Mouse (Mus musculus) lung, embryonic 16.5 days (tissue): ENCODE measurements around the gene Sema4b. TPM values are rescaled to one million over a fixed set of nuclear protein-coding genes. Genes with fewer than 3 reads are reported as not detected.
A peak's percentile ranks its signal among the peaks of the same experiment; 100 is the strongest.

Source experiments
- ATAC-seq: fragments of 200-750 bp; cut with Nextera tagmentation; 2 replicates; pipeline ENCODE4 v1.8.0; 2017; ENCODE audit warnings: low read depth, mild to moderate bottlenecking, moderate library complexity
- H3K27ac ChIP-seq: fragments of 300-500 bp; sonication (generic); 2 replicates; pipeline ENCODE4 v1.5.1; 2014; ENCODE audit warnings: mild to moderate bottlenecking, control low read depth, low read length
- H3K27me3 ChIP-seq: fragments of 300-500 bp; sonication (generic); 2 replicates; pipeline ENCODE4 v1.6.1; 2014; ENCODE audit warnings: low read depth, low read length, mixed read lengths; ENCODE audit not compliant: control insufficient read depth, insufficient read depth
- H3K36me3 ChIP-seq: fragments of 300-500 bp; sonication (generic); 2 replicates; pipeline ENCODE4 v1.6.1; 2014; ENCODE audit warnings: low read length; ENCODE audit not compliant: control insufficient read depth, insufficient read depth
- H3K4me1 ChIP-seq: fragments of 300-500 bp; sonication (generic); replicated peaks from 2 replicates; pipeline ENCODE4 v1.6.1; 2014; ENCODE audit warnings: low read length, mixed read lengths; ENCODE audit not compliant: control insufficient read depth, insufficient read depth
- H3K4me2 ChIP-seq: fragments of 300-500 bp; sonication (generic); 2 replicates; pipeline ENCODE4 v1.6.1; 2014; ENCODE audit warnings: low read depth, low read length, control low read depth
- H3K4me3 ChIP-seq: fragments of 300-500 bp; sonication (generic); 2 replicates; pipeline ENCODE4 v1.5.1; 2014; ENCODE audit warnings: mild to moderate bottlenecking, low read length, control low read depth
- H3K9ac ChIP-seq: fragments of 300-500 bp; sonication (generic); 2 replicates; pipeline ENCODE4 v1.6.1; 2014; ENCODE audit warnings: low read length, control low read depth
- H3K9me3 ChIP-seq: fragments of 300-500 bp; sonication (generic); 2 replicates; pipeline ENCODE4 v1.6.1; 2016; ENCODE audit warnings: low read length; ENCODE audit not compliant: control insufficient read depth
- WGBS: fragments of 180-500 bp; shearing (Covaris S2); extraction: QIAGEN DNeasy Blood & Tissue Kit; methylation state at CpG from one replicate; pipeline ENCODE4 v1.1.7; 2014; 5-methylcytosine and 5-hydroxymethylcytosine counted together
- polyA plus RNA-seq: library from polyadenylated mRNA; unstranded; fragments of >200 nt; fragmentation: Nextera tagmentation; extraction: Ambion mirVana; gene quantifications from 2 replicates; pipeline ENCODE4 v1.2.1, GENCODE M21; 2015

Gene Sema4b
- polyA plus RNA-seq, 1 experiment from 2014 or later: 15.8 TPM

- no peak for ATAC-seq
- H3K27ac ChIP-seq: no peak overlapping the region
- H3K36me3 ChIP-seq: peaks cover 6% of the 10 kb centered on the region; the same call in 1 of the 2 replicates
- peaks cover 20% of the 10 kb centered on the region for H3K4me1 ChIP-seq
- no peaks in the 10 kb centered on the region for H3K27me3 ChIP-seq
- peak overlapping the region; percentile 95 for H3K4me2 ChIP-seq
- H3K4me3 ChIP-seq: peak overlapping the region; percentile 83
- peak overlapping the region; percentile 57 for H3K9ac ChIP-seq
- 64% methylated on average over 9 of the region's 9 CpGs for WGBS
- no peaks in the 10 kb centered on the region for H3K9me3 ChIP-seq
Measured at GRCm38 (mm10) chr7:80233799-80234198, 47.2 kb downstream of the Sema4b start.

DNA sequence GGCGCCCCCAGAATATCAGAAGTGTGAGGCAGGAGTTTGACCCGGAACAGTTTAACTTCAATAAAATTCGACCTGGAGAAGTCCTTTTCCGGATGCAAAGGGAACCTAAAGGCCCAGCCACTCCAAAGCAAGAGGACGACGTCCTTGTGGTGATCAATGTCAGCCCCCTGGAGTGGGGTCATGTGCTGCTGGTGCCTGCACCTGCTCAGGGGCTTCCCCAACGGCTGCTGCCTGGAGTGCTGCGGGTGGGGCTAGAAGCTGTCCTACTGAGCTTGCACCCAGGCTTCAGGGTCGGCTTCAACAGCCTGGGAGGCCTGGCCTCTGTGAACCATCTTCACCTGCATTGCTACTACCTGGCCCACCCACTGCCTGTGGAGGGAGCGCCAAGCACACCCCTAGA, 51.9 kb downstream of the Sema4b start:
- no peak overlapping the region for H3K4me2 ChIP-seq
- 84% methylated on average over 10 of the region's 10 CpGs for WGBS
- ATAC-seq: no peak
- H3K27ac ChIP-seq: no peak overlapping the region
- peaks cover 9% of the 10 kb centered on the region; the same call in 1 of the 2 replicates for H3K36me3 ChIP-seq
- H3K27me3 ChIP-seq: no peaks in the 10 kb centered on the region
- H3K9me3 ChIP-seq: no peaks in the 10 kb centered on the region
- H3K4me1 ChIP-seq: peaks cover 6% of the 10 kb centered on the region
- H3K4me3 ChIP-seq: no peak overlapping the region
- H3K9ac ChIP-seq: no peak overlapping the region

DNA sequence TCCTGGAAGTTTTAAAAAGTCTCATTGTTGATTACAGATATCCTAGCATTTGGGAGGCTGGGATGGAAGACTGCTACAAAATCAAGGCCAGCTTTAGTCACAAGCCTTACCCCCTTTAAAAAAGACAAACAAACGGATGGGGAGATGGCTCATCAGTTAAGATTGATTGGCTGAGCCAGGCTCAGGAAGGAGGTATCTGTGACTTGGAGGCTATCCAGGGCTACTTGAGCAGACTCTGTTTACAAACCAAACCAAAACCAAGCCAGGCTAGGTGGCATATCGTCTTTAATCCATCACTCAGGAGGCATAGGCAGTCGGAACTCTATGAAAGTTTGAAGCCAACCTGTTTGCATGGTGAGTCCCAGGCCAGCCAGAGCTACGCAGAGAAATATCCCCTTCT, 55.0 kb downstream of the Sema4b start:
- Histone ChIP-seq H3K36me3 (peaks cover 9% of the 10 kb centered on the region; the same call in 1 of the 2 replicates), H3K9me3 (no peaks in the 10 kb centered on the region), H3K4me3 (no peak overlapping the region), H3K4me2 (no peak overlapping the region), H3K4me1 (0 out of 2 replicates have a peak, but pooled peaks cover 2% of the 10 kb centered on the region), H3K27me3 (no peaks in the 10 kb centered on the region), H3K27ac (peak overlapping the region; percentile 45), H3K9ac (no peak overlapping the region)
- no peak for ATAC-seq
- WGBS: 39% methylated on average over 4 of the region's 4 CpGs

- WGBS: 90% methylated on average over 4 of the region's 4 CpGs
- no peak overlapping the region for H3K4me3 ChIP-seq
- no peak overlapping the region for H3K4me2 ChIP-seq
- H3K9ac ChIP-seq: no peak overlapping the region
- no peak overlapping the region for H3K27ac ChIP-seq
- H3K4me1 ChIP-seq: 0 out of 2 replicates have a peak, but pooled peaks cover 4% of the 10 kb centered on the region
- no peaks in the 10 kb centered on the region for H3K27me3 ChIP-seq
- no peaks in the 10 kb centered on the region for H3K9me3 ChIP-seq
- H3K36me3 ChIP-seq: 0 out of 2 replicates have a peak, but pooled peaks cover 3% of the 10 kb centered on the region
- no peak for ATAC-seq
Measured at GRCm38 (mm10) chr7:80244851-80245250, 58.2 kb downstream of the Sema4b start.

DNA sequence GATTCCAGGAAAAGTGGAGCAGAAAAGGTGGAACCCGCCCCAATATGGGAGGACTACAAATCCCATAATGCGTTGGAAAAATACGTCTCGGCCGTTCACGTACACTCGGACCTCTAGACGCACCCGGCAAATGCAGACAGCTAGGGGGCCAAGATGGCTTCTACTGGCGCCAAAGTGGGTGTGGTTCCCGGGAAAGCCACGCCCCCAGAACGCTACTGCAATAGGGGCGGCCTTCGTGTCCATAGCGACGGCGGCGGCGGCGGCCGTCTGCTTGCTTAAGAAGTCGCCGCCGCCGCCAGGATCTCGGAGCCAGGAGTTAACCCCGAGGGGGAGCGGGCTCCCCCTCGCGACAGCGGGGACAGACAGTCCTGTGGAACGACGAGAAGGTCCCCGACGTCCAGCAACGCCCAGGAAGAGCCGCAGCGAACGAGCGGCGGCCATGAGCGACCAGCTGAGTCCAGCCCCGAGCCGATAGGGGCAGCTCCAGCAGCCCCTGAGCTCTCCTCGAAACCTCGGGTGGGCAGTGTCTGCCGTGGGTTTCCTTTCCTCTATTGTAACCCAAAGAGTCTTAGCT, 59.6 kb downstream of the Sema4b start, which contains the start of gene Ttll13:
Gene Ttll13, plus strand, starts transcription at position 229 of the 574 bp plus-strand sequence.
- Histone ChIP-seq H3K27me3 (no peaks in the 10 kb centered on the region), H3K27ac (peak within 1 kb of the TSS; percentile 87), H3K9ac (peak within 1 kb of the TSS; percentile 78), H3K4me2 (peak within 1 kb of the TSS; percentile 73), H3K36me3 (no peaks in the 10 kb centered on the region), H3K4me3 (peak within 1 kb of the TSS; percentile 63), H3K9me3 (no peaks in the 10 kb centered on the region), H3K4me1 (0 out of 2 replicates have a peak, but pooled peaks cover 4% of the 10 kb centered on the region)
- ATAC-seq: peak; percentile 99
- WGBS: under 1% methylated on average over 48 of the region's 48 CpGs

- Histone ChIP-seq H3K9ac (peak overlapping the region; percentile 78), H3K9me3 (no peaks in the 10 kb centered on the region), H3K4me3 (peak overlapping the region; percentile 63), H3K4me1 (0 out of 2 replicates have a peak, but pooled peaks cover 4% of the 10 kb centered on the region), H3K4me2 (peak overlapping the region; percentile 73), H3K27ac (no peak overlapping the region; the same call in 1 of the 2 replicates), H3K27me3 (no peaks in the 10 kb centered on the region), H3K36me3 (no peaks in the 10 kb centered on the region)
- no peak for ATAC-seq
- 39% methylated on average over 7 of the region's 7 CpGs for WGBS
Measured at GRCm38 (mm10) chr7:80246859-80247258, 60.2 kb downstream of the Sema4b start.

- WGBS: 79% methylated on average over 7 of the region's 7 CpGs
- H3K36me3 ChIP-seq: no peaks in the 10 kb centered on the region
- no peaks in the 10 kb centered on the region for H3K9me3 ChIP-seq
- H3K9ac ChIP-seq: no peak overlapping the region
- no peak overlapping the region for H3K4me3 ChIP-seq
- no peaks in the 10 kb centered on the region for H3K4me1 ChIP-seq
- no peak overlapping the region for H3K4me2 ChIP-seq
- H3K27ac ChIP-seq: no peak overlapping the region
- no peak for ATAC-seq
- no peaks in the 10 kb centered on the region for H3K27me3 ChIP-seq
Measured at GRCm38 (mm10) chr7:80252437-80252836, 65.8 kb downstream of the Sema4b start.

- Histone ChIP-seq H3K36me3 (no peaks in the 10 kb centered on the region), H3K4me3 (no peak overlapping the region), H3K27ac (no peak overlapping the region), H3K27me3 (no peaks in the 10 kb centered on the region), H3K4me1 (no peaks in the 10 kb centered on the region), H3K9ac (no peak overlapping the region), H3K4me2 (no peak overlapping the region), H3K9me3 (no peaks in the 10 kb centered on the region)
- no peak for ATAC-seq
- 80% methylated on average over 11 of the region's 11 CpGs for WGBS
Measured at GRCm38 (mm10) chr7:80252886-80253285, 66.2 kb downstream of the Sema4b start.

- no peaks in the 10 kb centered on the region for H3K9me3 ChIP-seq
- peaks cover 5% of the 10 kb centered on the region; the same call in 1 of the 2 replicates for H3K4me1 ChIP-seq
- no peak overlapping the region for H3K4me2 ChIP-seq
- no peak overlapping the region for H3K9ac ChIP-seq
- H3K27ac ChIP-seq: no peak overlapping the region
- ATAC-seq: no peak
- WGBS: 70% methylated on average over 2 of the region's 2 CpGs
- no peaks in the 10 kb centered on the region for H3K36me3 ChIP-seq
- H3K27me3 ChIP-seq: no peaks in the 10 kb centered on the region
- H3K4me3 ChIP-seq: no peak overlapping the region
Measured at GRCm38 (mm10) chr7:80255981-80256380, 69.3 kb downstream of the Sema4b start.
